Mouse (Mus musculus): Measurements from ENCODE around the gene Nisch. TPM values are rescaled to one million over a fixed set of nuclear protein-coding genes. Genes with fewer than 3 reads are reported as not detected.

Nisch gene
- polyA plus RNA-seq, 1 experiment from 2014 or later = 428 TPM

- Histone ChIP-seq H3K4me2 (peak overlapping the region; percentile 50), H3K27me3 (no peaks in the 10 kb centered on the region), H3K36me3 (peaks cover 21% of the 10 kb centered on the region), H3K9me3 (replicated peaks) (no peaks in the 10 kb centered on the region), H3K4me3 (replicated peaks) (peak overlapping the region; percentile 38), H3K4me1 (peaks cover 47% of the 10 kb centered on the region), H3K9ac (peak overlapping the region; percentile 22; the same call in 1 of the 2 replicates), H3K27ac (peak overlapping the region; percentile 64)
- WGBS = 28% methylated on average over 9 of the region's 9 CpGs
- ATAC-seq (replicated peaks; ENCODE audit: low FRiP score) = no peak
Measured at GRCm38 (mm10) chr14:31166827-31167226, 49.9 kb downstream of the Nisch start.

- Histone ChIP-seq H3K9me3 (replicated peaks) (no peaks in the 10 kb centered on the region), H3K4me3 (replicated peaks) (peak overlapping the region; percentile 38), H3K4me1 (peaks cover 54% of the 10 kb centered on the region), H3K27ac (peak overlapping the region; percentile 64), H3K36me3 (peaks cover 14% of the 10 kb centered on the region), H3K4me2 (peak overlapping the region; percentile 50), H3K9ac (no peak overlapping the region), H3K27me3 (no peaks in the 10 kb centered on the region)
- WGBS = 24% methylated on average over 10 of the region's 10 CpGs
- ATAC-seq (replicated peaks; ENCODE audit: low FRiP score) = peak; percentile 16; the same call in 1 of the 2 replicates
Measured at GRCm38 (mm10) chr14:31165991-31166630, 50.6 kb downstream of the Nisch start.

GRCm38 (mm10) chr14:31165458-31165857 lies 51.3 kb downstream of the Nisch start:
- no peak overlapping the region for H3K9ac ChIP-seq
- WGBS = 26% methylated on average over 7 of the region's 7 CpGs
- H3K4me2 ChIP-seq = peak overlapping the region; percentile 50; the same call in 1 of the 2 replicates
- peak; percentile 66 for ATAC-seq (replicated peaks; ENCODE audit: low FRiP score)
- H3K36me3 ChIP-seq = peaks cover 7% of the 10 kb centered on the region
- peak overlapping the region; percentile 64 for H3K27ac ChIP-seq
- H3K4me3 ChIP-seq (replicated peaks) = no peak overlapping the region
- no peaks in the 10 kb centered on the region for H3K9me3 ChIP-seq (replicated peaks)
- H3K4me1 ChIP-seq = peaks cover 58% of the 10 kb centered on the region
- no peaks in the 10 kb centered on the region for H3K27me3 ChIP-seq

- WGBS = 26% methylated on average over 2 of the region's 2 CpGs
- H3K27ac ChIP-seq = peak overlapping the region; percentile 64
Measured at GRCm38 (mm10) chr14:31165010-31165409, 51.7 kb downstream of the Nisch start.

GRCm38 (mm10) chr14:31164067-31164466 lies 52.7 kb downstream of the Nisch start:
- no peak overlapping the region for H3K4me2 ChIP-seq
- H3K9me3 ChIP-seq (replicated peaks) = no peaks in the 10 kb centered on the region
- WGBS = 76% methylated on average over 8 of the region's 8 CpGs
- no peak overlapping the region for H3K27ac ChIP-seq
- H3K9ac ChIP-seq = no peak overlapping the region
- no peaks in the 10 kb centered on the region for H3K27me3 ChIP-seq
- H3K4me1 ChIP-seq = peaks cover 58% of the 10 kb centered on the region
- H3K36me3 ChIP-seq = no peaks in the 10 kb centered on the region
- no peak for ATAC-seq (replicated peaks; ENCODE audit: low FRiP score)
- H3K4me3 ChIP-seq (replicated peaks) = no peak overlapping the region

More at GRCm38 (mm10) chr14:31165010-31165409, 51.7 kb downstream of the Nisch start:
- ATAC-seq (replicated peaks; ENCODE audit: low FRiP score) = no peak
- Histone ChIP-seq H3K9ac (no peak overlapping the region), H3K36me3 (peaks cover 3% of the 10 kb centered on the region), H3K4me1 (peaks cover 58% of the 10 kb centered on the region), H3K4me2 (no peak overlapping the region), H3K9me3 (replicated peaks) (no peaks in the 10 kb centered on the region), H3K4me3 (replicated peaks) (no peak overlapping the region), H3K27me3 (no peaks in the 10 kb centered on the region)

GRCm38 (mm10) chr14:31161638-31162037 lies 55.1 kb downstream of the Nisch start:
- Histone ChIP-seq H3K27me3 (no peaks in the 10 kb centered on the region), H3K9me3 (replicated peaks) (no peaks in the 10 kb centered on the region), H3K4me3 (replicated peaks) (no peak overlapping the region), H3K4me2 (no peak overlapping the region), H3K27ac (no peak overlapping the region), H3K36me3 (no peaks in the 10 kb centered on the region), H3K9ac (no peak overlapping the region), H3K4me1 (peaks cover 40% of the 10 kb centered on the region)
- ATAC-seq (replicated peaks; ENCODE audit: low FRiP score) = no peak
- WGBS = 54% methylated on average over 10 of the region's 10 CpGs

GRCm38 (mm10) chr14:31161191-31161590 lies 55.6 kb downstream of the Nisch start:
- Histone ChIP-seq H3K9ac (no peak overlapping the region), H3K9me3 (replicated peaks) (no peaks in the 10 kb centered on the region), H3K36me3 (no peaks in the 10 kb centered on the region), H3K4me3 (replicated peaks) (no peak overlapping the region), H3K27me3 (no peaks in the 10 kb centered on the region), H3K27ac (no peak overlapping the region), H3K4me2 (no peak overlapping the region), H3K4me1 (peaks cover 36% of the 10 kb centered on the region)
- WGBS = 87% methylated on average over 7 of the region's 7 CpGs
- no peak for ATAC-seq (replicated peaks; ENCODE audit: low FRiP score)

- ATAC-seq (replicated peaks; ENCODE audit: low FRiP score) = no peak
- WGBS = 78% methylated on average over 27 of the region's 27 CpGs
- Histone ChIP-seq H3K4me1 (peaks cover 29% of the 10 kb centered on the region), H3K9ac (no peak overlapping the region), H3K9me3 (replicated peaks) (no peaks in the 10 kb centered on the region), H3K36me3 (no peaks in the 10 kb centered on the region), H3K4me3 (replicated peaks) (no peak overlapping the region), H3K27me3 (no peaks in the 10 kb centered on the region), H3K4me2 (no peak overlapping the region), H3K27ac (no peak overlapping the region)
Measured at GRCm38 (mm10) chr14:31160196-31161150, 56.3 kb downstream of the Nisch start.

- ATAC-seq (replicated peaks; ENCODE audit: low FRiP score) = no peak
- Histone ChIP-seq H3K27me3 (no peaks in the 10 kb centered on the region), H3K4me3 (replicated peaks) (no peak overlapping the region), H3K36me3 (peaks cover 29% of the 10 kb centered on the region), H3K9me3 (replicated peaks) (no peaks in the 10 kb centered on the region), H3K4me1 (no peaks in the 10 kb centered on the region), H3K9ac (no peak overlapping the region), H3K4me2 (no peak overlapping the region), H3K27ac (no peak overlapping the region)
- 88% methylated on average over 11 of the region's 11 CpGs for WGBS
Measured at GRCm38 (mm10) chr14:31145694-31146093, 71.1 kb downstream of the Nisch start.

- no peak overlapping the region for H3K4me2 ChIP-seq
- ATAC-seq (replicated peaks; ENCODE audit: low FRiP score) = no peak
- peaks cover 76% of the 10 kb centered on the region for H3K36me3 ChIP-seq
- H3K27ac ChIP-seq = no peak overlapping the region
- 95% methylated on average over 14 of the region's 14 CpGs for WGBS
- no peak overlapping the region for H3K4me3 ChIP-seq (replicated peaks)
- H3K9ac ChIP-seq = no peak overlapping the region
- H3K9me3 ChIP-seq (replicated peaks) = no peaks in the 10 kb centered on the region
- no peaks in the 10 kb centered on the region for H3K27me3 ChIP-seq
- peaks cover 19% of the 10 kb centered on the region for H3K4me1 ChIP-seq
Measured at GRCm38 (mm10) chr14:31141011-31141410, 75.7 kb downstream of the Nisch start.

- no peak for ATAC-seq (replicated peaks; ENCODE audit: low FRiP score)
- no peaks in the 10 kb centered on the region for H3K9me3 ChIP-seq (replicated peaks)
- no peak overlapping the region for H3K27ac ChIP-seq
- no peak overlapping the region for H3K4me2 ChIP-seq
- H3K4me1 ChIP-seq = peaks cover 19% of the 10 kb centered on the region
- H3K9ac ChIP-seq = no peak overlapping the region
- H3K4me3 ChIP-seq (replicated peaks) = no peak overlapping the region
- H3K36me3 ChIP-seq = peaks cover 85% of the 10 kb centered on the region
- H3K27me3 ChIP-seq = no peaks in the 10 kb centered on the region
- 86% methylated on average over 15 of the region's 15 CpGs for WGBS
Measured at GRCm38 (mm10) chr14:31140141-31140540, 76.6 kb downstream of the Nisch start.

GRCm38 (mm10) chr14:31139666-31140065 lies 77.1 kb downstream of the Nisch start:
- peaks cover 19% of the 10 kb centered on the region for H3K4me1 ChIP-seq
- ATAC-seq (replicated peaks; ENCODE audit: low FRiP score) = no peak
- no peak overlapping the region for H3K27ac ChIP-seq
- H3K27me3 ChIP-seq = no peaks in the 10 kb centered on the region
- H3K9ac ChIP-seq = no peak overlapping the region
- H3K4me3 ChIP-seq (replicated peaks) = no peak overlapping the region
- H3K4me2 ChIP-seq = no peak overlapping the region
- H3K36me3 ChIP-seq = peaks cover 90% of the 10 kb centered on the region
- 88% methylated on average over 12 of the region's 12 CpGs for WGBS
- H3K9me3 ChIP-seq (replicated peaks) = no peaks in the 10 kb centered on the region
